Mouse (Mus musculus) myocyte (in vitro differentiated cells): ENCODE data around the gene Heatr3. TPM values are rescaled to one million over a fixed set of nuclear protein-coding genes. Genes with fewer than 3 reads are reported as not detected.

Experiments
- H3K27me3 ChIP-seq: one replicate; pipeline ENCODE4 v1.6.1; 2011; ENCODE audit not compliant: control insufficient read depth, insufficient read depth, insufficient read length
- H3K36me3 ChIP-seq: one replicate; pipeline ENCODE4 v1.6.1; 2011; ENCODE audit not compliant: control insufficient read depth, insufficient read depth
- H3K4me2 ChIP-seq: one replicate; pipeline ENCODE4 v1.6.1; 2011; ENCODE audit warnings: low read depth, control low read depth
- H3K4me3 ChIP-seq: one replicate; pipeline ENCODE4 v1.5.1; 2011; ENCODE audit warnings: mild to moderate bottlenecking, control low read depth, moderate library complexity
- H3K79me2 ChIP-seq: one replicate; pipeline ENCODE4 v1.6.1; 2011; ENCODE audit not compliant: control insufficient read depth, insufficient read depth
- H3ac ChIP-seq: one replicate; pipeline ENCODE4 v1.6.1; 2011; ENCODE audit not compliant: control insufficient read depth, insufficient read length
- CEBPB ChIP-seq: IDR thresholded peaks from 2 replicates; pipeline ENCODE4 v1.6.1; 2011; ENCODE audit warnings: mild to moderate bottlenecking, moderate library complexity; ENCODE audit not compliant: poor library complexity, insufficient read depth, severe bottlenecking
- E2F4 ChIP-seq: IDR thresholded peaks from one replicate; pipeline ENCODE4 v1.6.1; 2011; ENCODE audit warnings: mild to moderate bottlenecking, control low read depth, moderate library complexity; ENCODE audit not compliant: insufficient read depth
- MAX ChIP-seq: IDR thresholded peaks from one replicate; pipeline ENCODE4 v1.6.1; 2011; ENCODE audit warnings: low read depth, mild to moderate bottlenecking, control low read depth
- MYOD1 ChIP-seq, 3 experiments: IDR thresholded peaks; one replicate each; pipeline ENCODE4 v1.6.1; 2011; ENCODE audit warnings: control low read depth in 2 of 3, low read depth in 2 of 3, mild to moderate bottlenecking in 2 of 3, moderate library complexity in 1 of 3; ENCODE audit not compliant: insufficient read length in 2 of 3, control insufficient read depth in 1 of 3
- MYOG ChIP-seq, 3 experiments: IDR thresholded peaks; one replicate each; pipeline ENCODE4 v1.6.1; 2011; ENCODE audit warnings: control low read depth in 2 of 3, low read depth in 2 of 3, mild to moderate bottlenecking in 2 of 3; ENCODE audit not compliant: insufficient read length in 2 of 3, control insufficient read depth in 1 of 3, insufficient read depth in 1 of 3
- POLR2A ChIP-seq: IDR thresholded peaks from one replicate; pipeline ENCODE4 v1.6.1; 2011; ENCODE audit warnings: low read depth, mild to moderate bottlenecking, control low read depth, moderate library complexity; ENCODE audit not compliant: insufficient read length
- POLR2AphosphoS2 ChIP-seq: IDR thresholded peaks from one replicate; pipeline ENCODE4 v1.6.1; 2011; ENCODE audit warnings: low read depth, control low read depth; ENCODE audit not compliant: insufficient read length
- REST ChIP-seq: IDR thresholded peaks from one replicate; pipeline ENCODE4 v1.6.1; 2011; ENCODE audit warnings: mild to moderate bottlenecking, control low read depth, moderate library complexity; ENCODE audit not compliant: insufficient read depth, insufficient read length
- SRF ChIP-seq: IDR thresholded peaks from one replicate; pipeline ENCODE4 v1.6.1; 2011; ENCODE audit warnings: low read depth; ENCODE audit not compliant: control insufficient read depth, insufficient read length
- TCF12 ChIP-seq: IDR thresholded peaks from one replicate; pipeline ENCODE4 v1.6.1; 2011; ENCODE audit warnings: mild to moderate bottlenecking, control low read depth; ENCODE audit not compliant: poor library complexity, insufficient read depth, severe bottlenecking
- TCF3 ChIP-seq: IDR thresholded peaks from one replicate; pipeline ENCODE4 v1.6.1; 2011; ENCODE audit warnings: low read depth, control low read depth; ENCODE audit not compliant: insufficient read length
- USF1 ChIP-seq: IDR thresholded peaks from one replicate; pipeline ENCODE4 v1.6.1; 2011; ENCODE audit warnings: low read depth, mild to moderate bottlenecking, control low read depth, moderate library complexity
- polyA plus RNA-seq: library from polyadenylated mRNA; unstranded; fragments of >200 nt; fragmentation: generic; extraction: Trizol; gene quantifications from one replicate; pipeline ENCODE4 v1.2.1, GENCODE M21; 2012; ENCODE audit warnings: missing spikeins

Heatr3 gene
- polyA plus RNA-seq, 1 experiment, result 22.3 TPM

- Histone ChIP-seq H3K4me3 (no peak overlapping the region), H3K36me3 (no peaks in the 10 kb centered on the region), H3K4me2 (no peak overlapping the region), H3K79me2 (no peaks in the 10 kb centered on the region), H3ac (no peak overlapping the region), H3K27me3 (peaks cover 6% of the 10 kb centered on the region)
- no peak for TF ChIP-seq SRF
- TF ChIP-seq TCF3, result no peak
- no peak for TF ChIP-seq POLR2AphosphoS2
- no peak for TF ChIP-seq MYOD1 (IDR thresholded peaks at IDR 0.05; ENCODE audit: control insufficient read depth in 1 of 3, insufficient read length in 2 of 3, low read depth in 2 of 3)
- TF ChIP-seq CEBPB, result no peak
- TF ChIP-seq MAX, result no peak
- TF ChIP-seq TCF12, result no peak
- TF ChIP-seq POLR2A, result no peak
- no peak for TF ChIP-seq MYOG (IDR thresholded peaks at IDR 0.05; ENCODE audit: control insufficient read depth in 1 of 3, insufficient read depth in 1 of 3, insufficient read length in 2 of 3, low read depth in 2 of 3)
- no peak for TF ChIP-seq E2F4
- no peak for TF ChIP-seq REST
- no peak for TF ChIP-seq USF1
Measured at GRCm38 (mm10) chr8:88184914-88185313, 47.3 kb downstream of the Heatr3 start.

GRCm38 (mm10) chr8:88185716-88186115 is 48.1 kb downstream of the Heatr3 start:
- Histone ChIP-seq H3K79me2 (no peaks in the 10 kb centered on the region), H3K27me3 (peaks cover 9% of the 10 kb centered on the region), H3K36me3 (no peaks in the 10 kb centered on the region), H3ac (no peak overlapping the region), H3K4me2 (no peak overlapping the region), H3K4me3 (no peak overlapping the region)
- TF ChIP-seq TCF3 (no peak), MYOG (IDR thresholded peaks at IDR 0.05; ENCODE audit: control insufficient read depth in 1 of 3, insufficient read depth in 1 of 3, insufficient read length in 2 of 3, low read depth in 2 of 3) (no peak), REST (no peak), MAX (no peak), POLR2A (no peak), E2F4 (no peak), TCF12 (no peak), POLR2AphosphoS2 (no peak), MYOD1 (IDR thresholded peaks at IDR 0.05; ENCODE audit: control insufficient read depth in 1 of 3, insufficient read length in 2 of 3, low read depth in 2 of 3) (no peak), CEBPB (no peak), SRF (no peak), USF1 (no peak)

GRCm38 (mm10) chr8:88197328-88197727 is 59.7 kb downstream of the Heatr3 start:
- H3ac ChIP-seq, result no peak overlapping the region
- no peak overlapping the region for H3K4me3 ChIP-seq
- H3K27me3 ChIP-seq, result no peaks in the 10 kb centered on the region
- H3K36me3 ChIP-seq, result no peaks in the 10 kb centered on the region
- H3K79me2 ChIP-seq, result peaks cover 22% of the 10 kb centered on the region
- no peak overlapping the region for H3K4me2 ChIP-seq
- no peak for TF ChIP-seq MAX
- TF ChIP-seq REST, result no peak
- TF ChIP-seq CEBPB, result no peak
- no peak for TF ChIP-seq E2F4
- no peak for TF ChIP-seq TCF3
- no peak for TF ChIP-seq MYOG (IDR thresholded peaks at IDR 0.05; ENCODE audit: control insufficient read depth in 1 of 3, insufficient read depth in 1 of 3, insufficient read length in 2 of 3, low read depth in 2 of 3)
- TF ChIP-seq POLR2A, result no peak
- no peak for TF ChIP-seq POLR2AphosphoS2
- no peak for TF ChIP-seq MYOD1 (IDR thresholded peaks at IDR 0.05; ENCODE audit: control insufficient read depth in 1 of 3, insufficient read length in 2 of 3, low read depth in 2 of 3)

GRCm38 (mm10) chr8:88198551-88198944 is 60.9 kb downstream of the Heatr3 start:
- H3K27me3 ChIP-seq, result no peaks in the 10 kb centered on the region
- peak overlapping the region; percentile 91 for H3ac ChIP-seq
- H3K4me3 ChIP-seq, result peak overlapping the region; percentile 42
- H3K36me3 ChIP-seq, result no peaks in the 10 kb centered on the region
- TF ChIP-seq POLR2A, result no peak
- no peak for TF ChIP-seq E2F4
- no peak for TF ChIP-seq SRF
- TF ChIP-seq TCF3, result no peak
- no peak for TF ChIP-seq USF1
- no peak for TF ChIP-seq MAX
- no peak for TF ChIP-seq MYOG (IDR thresholded peaks at IDR 0.05; ENCODE audit: control insufficient read depth in 1 of 3, insufficient read depth in 1 of 3, insufficient read length in 2 of 3, low read depth in 2 of 3)
- H3K79me2 ChIP-seq, result peaks cover 32% of the 10 kb centered on the region
- H3K4me2 ChIP-seq, result peak overlapping the region; percentile 98

GRCm38 (mm10) chr8:88198945-88199571 is 61.4 kb downstream of the Heatr3 start, which contains the start of gene Tent4b:
Tent4b (plus strand) TSS chr8:88199213.
- peak; percentile 76 for TF ChIP-seq POLR2A
- peak in 1 of 3 experiments; percentile 37 for TF ChIP-seq MYOG (IDR thresholded peaks at IDR 0.05; ENCODE audit: control insufficient read depth in 1 of 3, insufficient read depth in 1 of 3, insufficient read length in 2 of 3, low read depth in 2 of 3)
- peak; percentile 73 for TF ChIP-seq POLR2AphosphoS2
- TF ChIP-seq TCF3, result no peak
- Histone ChIP-seq H3K4me2 (peak within 1 kb of the TSS; percentile 98), H3K36me3 (no peaks in the 10 kb centered on the region), H3K27me3 (no peaks in the 10 kb centered on the region), H3K79me2 (peaks cover 37% of the 10 kb centered on the region), H3K4me3 (peak within 1 kb of the TSS; percentile 42), H3ac (peak within 1 kb of the TSS; percentile 91)
